8 mouse cellular contexts compared by ENCODE assay signal in genomic region chr10:87492661-87493551, GRCm38 (mm10). TPM values are rescaled to one million over a fixed set of nuclear protein-coding genes. Genes with fewer than 3 reads are reported as not detected.
A peak's percentile ranks its signal among the peaks of the same experiment; 100 is the strongest.
DNase-seq lines count a peak whose midpoint lies in the region; ATAC-seq and TF ChIP-seq lines count a peak whose summit lies in the region.

No protein-coding gene starts in this region.

- no peak for TF ChIP-seq CTCF in embryonic fibroblast, embryonic 13.5 days (IDR thresholded peaks at IDR 0.05; ENCODE audit: borderline replicate concordance, insufficient read depth, low read length)

- no peaks in the 10 kb centered on the region for H3K36me3 ChIP-seq in heart, embryonic 15.5 days
- H3K36me3 ChIP-seq in liver, embryonic 13.5 days = no peaks in the 10 kb centered on the region

- peaks cover 93% of the 10 kb centered on the region for H3K27me3 ChIP-seq in heart, embryonic 15.5 days
- H3K27me3 ChIP-seq in liver, embryonic 13.5 days = peaks cover 91% of the 10 kb centered on the region

- H3K27ac ChIP-seq in embryonic fibroblast, embryonic 13.5 days (ENCODE audit: insufficient read depth, low read length) = no peak overlapping the region
- no peak overlapping the region for H3K27ac ChIP-seq in heart, embryonic 15.5 days
- H3K27ac ChIP-seq in liver, embryonic 13.5 days = no peak overlapping the region

- DNase-seq in thymus, postnatal 4 days = peak; percentile 24
- no peak for DNase-seq in thymus, postnatal 25 days
- DNase-seq in kidney, postnatal 10 days = peak; percentile 80
- no peak for DNase-seq in liver, embryonic 13.5 days
- DNase-seq in retina, embryonic 14.5 days (ENCODE audit: low spot score) = peak; percentile 76
- DNase-seq in thymus, postnatal 36 days = no peak

- peak overlapping the region; percentile 93 for H3K4me2 ChIP-seq in heart, embryonic 15.5 days
- peak overlapping the region; percentile 66 for H3K4me2 ChIP-seq in liver, embryonic 13.5 days

- no peaks in the 10 kb centered on the region for H3K4me1 ChIP-seq in embryonic fibroblast, embryonic 13.5 days (ENCODE audit: control insufficient read depth, insufficient read depth, low read length)
- peaks cover 26% of the 10 kb centered on the region for H3K4me1 ChIP-seq in heart, embryonic 15.5 days (replicated peaks)
- H3K4me1 ChIP-seq in liver, embryonic 13.5 days (replicated peaks) = 0 out of 2 replicates have a peak, but pooled peaks cover 4% of the 10 kb centered on the region

- TF ChIP-seq POLR2A in embryonic fibroblast, embryonic 13.5 days (IDR thresholded peaks at IDR 0.05; ENCODE audit: low read depth, low read length) = no peak

- under 1% methylated on average over 77 of the region's 90 CpGs for WGBS in heart, embryonic 15.5 days
- WGBS in liver, embryonic 13.5 days (ENCODE audit: insufficient replicate concordance) = under 1% methylated on average over 77 of the region's 90 CpGs

- peak overlapping the region; percentile 14 for H3K9ac ChIP-seq in heart, embryonic 15.5 days
- no peak overlapping the region for H3K9ac ChIP-seq in liver, embryonic 13.5 days

- no peaks in the 10 kb centered on the region for H3K9me3 ChIP-seq in heart, embryonic 15.5 days (replicated peaks)
- H3K9me3 ChIP-seq in liver, embryonic 13.5 days (replicated peaks) = no peaks in the 10 kb centered on the region

- ATAC-seq in heart, embryonic 15.5 days (replicated peaks; ENCODE audit: insufficient number of reproducible peaks, insufficient read depth, low FRiP score, low read depth) = 0 out of 2 replicates have a peak, but pooled peaks have one; percentile 43
- no peak for ATAC-seq in liver, embryonic 13.5 days (ENCODE audit: low read depth)

- peak overlapping the region; percentile 55 for H3K4me3 ChIP-seq in embryonic fibroblast, embryonic 13.5 days (ENCODE audit: insufficient read depth, low read length)
- H3K4me3 ChIP-seq in heart, embryonic 15.5 days = peak overlapping the region; percentile 56
- peak overlapping the region; percentile 46 for H3K4me3 ChIP-seq in liver, embryonic 13.5 days (replicated peaks)

RNA-seq across cellular contexts. Expression of gene Ascl1, which starts 0.6 kb away (rescaled TPM):
- polyA plus RNA-seq in embryonic fibroblast, embryonic 13.5 days (2011; ENCODE audit: insufficient read length, low read depth, missing spikeins) = not detected in 2 replicates
- 0.15 and 0.95 TPM in 2 replicates for polyA plus RNA-seq in heart, embryonic 15.5 days (2015; fragmentation: Nextera tagmentation; extraction: Ambion mirVana)
- 0.07 TPM in 1 of 2 replicates, not detected in the other for polyA plus RNA-seq in liver, embryonic 13.5 days (2015; fragmentation: Nextera tagmentation; extraction: Ambion mirVana)

RNA-seq across cellular contexts. Expression of gene Pah, which starts 28.7 kb away (rescaled TPM):
- polyA plus RNA-seq in embryonic fibroblast, embryonic 13.5 days (2011; ENCODE audit: insufficient read length, low read depth, missing spikeins) = not detected in 2 replicates
- polyA plus RNA-seq in heart, embryonic 15.5 days (2015; fragmentation: Nextera tagmentation; extraction: Ambion mirVana) = 0.09 TPM in 1 of 2 replicates, not detected in the other
- polyA plus RNA-seq in liver, embryonic 13.5 days (2015; fragmentation: Nextera tagmentation; extraction: Ambion mirVana) = 28.5 and 36.6 TPM in 2 replicates

Comparison
In these comparisons a context has a peak if more than half of its experiments do, and no peak if none do; other contexts are left out.
1. DNase-seq: peak in thymus, postnatal 4 days (single experiment), kidney, postnatal 10 days (single experiment) and retina, embryonic 14.5 days (single experiment); none in thymus, postnatal 25 days (single experiment), liver, embryonic 13.5 days (single experiment) and thymus, postnatal 36 days (0 of 2).
2. RNA of gene Pah, which starts 28.7 kb away (polyA plus RNA-seq): 28.5 to 36.6 TPM in liver, embryonic 13.5 days; 0.09 TPM in heart, embryonic 15.5 days and not detected in embryonic fibroblast, embryonic 13.5 days; every median in the first group is over 10 times any median in the second.
3. Peak in every context shown above with its lines, with median percentiles within 50 percentile points of each other: H3K4me3 ChIP-seq.